Mouse (Mus musculus): Measurements from ENCODE around the gene Tnk2.

Tnk2 gene

GRCm38 (mm10) chr16:32723163-32723562 is 79.5 kb downstream of the Tnk2 start:
- no peak for DNase-seq

DNA sequence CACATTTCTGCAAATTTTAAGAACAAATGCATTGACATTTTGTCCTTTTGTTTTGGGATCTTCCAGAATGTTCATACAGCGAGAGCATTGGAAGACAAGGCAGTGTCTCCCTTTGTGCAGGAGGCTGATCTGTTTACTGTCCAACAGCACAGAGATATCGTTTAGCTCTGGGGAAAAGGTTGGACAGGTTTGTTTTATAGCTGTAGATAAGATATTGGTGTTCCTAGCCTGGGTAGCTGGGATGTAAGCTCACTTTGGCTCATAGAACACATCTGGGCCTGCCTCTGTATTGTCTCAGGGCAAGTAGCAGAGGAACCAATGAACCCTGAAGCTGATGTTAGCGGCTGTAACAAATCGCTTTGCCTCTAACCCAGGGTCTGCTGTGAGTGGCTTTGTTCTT is 80.1 kb downstream of the Tnk2 start:
- no peak for DNase-seq

GRCm38 (mm10) chr16:32724259-32724658 is 80.6 kb downstream of the Tnk2 start:
- DNase-seq = no peak

GRCm38 (mm10) chr16:32726501-32726900 is 82.8 kb downstream of the Tnk2 start:
- DNase-seq = peak; percentile 65

GRCm38 (mm10) chr16:32728240-32728639 is 84.6 kb downstream of the Tnk2 start:
- no peak for DNase-seq

GRCm38 (mm10) chr16:32728730-32729129 is 85.1 kb downstream of the Tnk2 start:
- DNase-seq = no peak

Data from cerebellum, adult 9-11 months (tissue).